Mouse (Mus musculus) bone marrow macrophage, adult 2 months (primary cell): ENCODE measurements at regions not wholly inside any gene's neighbourhood (a gene's known extent, or its start where the extent isn't known, plus 50 kb on each side); places are given as distances from the start of the nearest gene placed in this dataset.

ENCODE experiments used
- CTCF ChIP-seq: IDR thresholded peaks from 2 replicates; pipeline ENCODE4 v1.5.1; 2012; ENCODE audit warnings: low read depth, mild to moderate bottlenecking, low read length, moderate library complexity
- POLR2A ChIP-seq: IDR thresholded peaks from 2 replicates; pipeline ENCODE4 v1.6.1; 2012; ENCODE audit warnings: mild to moderate bottlenecking, low read depth, low read length, borderline replicate concordance

DNA sequence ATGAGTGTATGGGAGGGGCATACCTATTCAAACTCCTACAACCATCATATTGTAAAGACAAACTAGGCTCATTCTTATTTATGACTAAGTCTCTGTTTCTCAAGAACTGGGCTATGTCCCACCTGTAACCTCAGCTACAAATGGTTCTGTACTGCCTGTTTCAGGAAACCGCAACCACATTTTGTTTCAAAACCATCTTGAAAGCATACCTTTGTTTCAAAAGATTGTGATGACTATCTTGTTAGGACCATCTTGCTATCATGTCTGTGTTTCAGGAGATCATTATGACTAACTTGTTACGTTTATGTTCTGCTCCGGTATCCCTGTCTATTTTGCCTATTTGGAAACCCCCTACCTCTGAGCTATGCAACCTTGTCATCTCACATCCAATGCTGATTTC lies 340.2 kb upstream of the Cblb start:
- no peak for TF ChIP-seq POLR2A
- no peak for TF ChIP-seq CTCF
